Mouse (Mus musculus) embryonic facial prominence, embryonic 11.5 days (tissue): ENCODE results near the gene Rangrf. TPM values are rescaled to one million over a fixed set of nuclear protein-coding genes. Genes with fewer than 3 reads are reported as not detected.
"Not testable (repeated sequence)": the region's sequence is repeated elsewhere in the genome, so short reads cannot be mapped to it uniquely, and the experiment has no call there.

Experiments
- ATAC-seq: fragments of 200-750 bp; cut with Nextera tagmentation; replicated peaks from 2 replicates; pipeline ENCODE4 v1.8.0; 2017; ENCODE audit warnings: low read depth; ENCODE audit not compliant: insufficient number of reproducible peaks, low FRiP score, low TSS enrichment
- DNase-seq: peaks from one replicate; pipeline ENCODE4 v3.0.0-alpha.2; 2015; ENCODE audit warnings: low spot score
- H3K27ac ChIP-seq: fragments of 300-500 bp; sonication (generic); replicated peaks from 2 replicates; pipeline ENCODE4 v1.5.1; 2014; ENCODE audit warnings: mild to moderate bottlenecking, low read depth, low read length, control low read depth
- H3K27me3 ChIP-seq: fragments of 300-500 bp; sonication (generic); 2 replicates; pipeline ENCODE4 v1.6.1; 2014; ENCODE audit warnings: mild to moderate bottlenecking, low read length, moderate library complexity, mixed read lengths; ENCODE audit not compliant: control insufficient read depth, insufficient read depth
- H3K36me3 ChIP-seq: fragments of 300-500 bp; sonication (generic); replicated peaks from 2 replicates; pipeline ENCODE4 v1.6.1; 2014; ENCODE audit warnings: low read depth, mild to moderate bottlenecking, low read length, moderate library complexity, mixed read lengths; ENCODE audit not compliant: control insufficient read depth, insufficient read depth
- H3K4me1 ChIP-seq: fragments of 300-500 bp; sonication (generic); 2 replicates; pipeline ENCODE4 v1.6.1; 2014; ENCODE audit warnings: low read length, mixed read lengths; ENCODE audit not compliant: control insufficient read depth, insufficient read depth
- H3K4me2 ChIP-seq: fragments of 300-500 bp; sonication (generic); 2 replicates; pipeline ENCODE4 v1.6.1; 2014; ENCODE audit warnings: low read depth, mild to moderate bottlenecking, control low read depth, low read length, moderate library complexity
- H3K4me3 ChIP-seq: fragments of 300-500 bp; sonication (generic); 2 replicates; pipeline ENCODE4 v1.5.1; 2014; ENCODE audit warnings: low read depth, low read length, control low read depth
- H3K9ac ChIP-seq: fragments of 300-500 bp; sonication (generic); replicated peaks from 2 replicates; pipeline ENCODE4 v1.6.1; 2014; ENCODE audit warnings: mild to moderate bottlenecking, control low read depth, low read length
- H3K9me3 ChIP-seq: fragments of 300-500 bp; sonication (generic); replicated peaks from 2 replicates; pipeline ENCODE4 v1.6.1; 2016; ENCODE audit warnings: mild to moderate bottlenecking, low read length, inconsistent platforms, mixed read lengths; ENCODE audit not compliant: control insufficient read depth
- WGBS: fragments of 180-500 bp; shearing (Covaris S2); extraction: QIAGEN DNeasy Blood & Tissue Kit; methylation state at CpG from one replicate; pipeline ENCODE4 v1.1.7; 2014; 5-methylcytosine and 5-hydroxymethylcytosine counted together
- polyA plus RNA-seq: library from polyadenylated mRNA; unstranded; fragments of >200 nt; fragmentation: Nextera tagmentation; extraction: Ambion mirVana; gene quantifications from 2 replicates; pipeline ENCODE4 v1.2.1, GENCODE M21; 2014

Gene Rangrf
- polyA plus RNA-seq = 69.2 and 71.2 TPM in 2 replicates

DNA sequence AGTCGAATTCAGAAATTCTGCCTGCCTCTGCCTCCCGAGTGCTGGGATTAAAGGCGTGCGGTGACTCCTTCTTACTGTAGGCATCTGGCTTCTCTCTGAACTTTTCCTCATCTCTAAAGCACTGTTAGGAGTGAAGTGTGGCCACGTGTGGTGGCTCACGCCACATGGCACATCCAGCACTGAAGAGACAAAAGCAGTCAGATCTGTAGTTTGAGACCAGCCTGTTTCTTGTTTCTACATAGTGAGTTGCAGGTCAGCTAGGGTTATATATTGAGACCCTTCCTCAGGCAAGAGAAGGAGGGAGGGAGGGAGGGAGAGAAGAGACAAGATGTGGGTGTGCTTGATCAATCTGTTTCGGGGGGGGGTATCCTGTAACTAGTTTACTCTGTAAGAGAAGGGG is at the start of gene Rangrf:
Gene Rangrf, minus strand, starts transcription at position 101 of the 400 bp plus-strand sequence.
- Histone ChIP-seq H3K4me1 (no peaks in the 10 kb centered on the region), H3K36me3 (no peaks in the 10 kb centered on the region), H3K4me2 (peak within 1 kb of the TSS; percentile 68), H3K4me3 (peak within 1 kb of the TSS; percentile 42), H3K9ac (peak within 1 kb of the TSS; percentile 43), H3K27me3 (no peaks in the 10 kb centered on the region), H3K27ac (no peak within 1 kb of the TSS), H3K9me3 (no peaks in the 10 kb centered on the region)
- ATAC-seq (no peak), DNase-seq (no peak)
- WGBS = 82% methylated on average over 7 of the region's 7 CpGs

DNA sequence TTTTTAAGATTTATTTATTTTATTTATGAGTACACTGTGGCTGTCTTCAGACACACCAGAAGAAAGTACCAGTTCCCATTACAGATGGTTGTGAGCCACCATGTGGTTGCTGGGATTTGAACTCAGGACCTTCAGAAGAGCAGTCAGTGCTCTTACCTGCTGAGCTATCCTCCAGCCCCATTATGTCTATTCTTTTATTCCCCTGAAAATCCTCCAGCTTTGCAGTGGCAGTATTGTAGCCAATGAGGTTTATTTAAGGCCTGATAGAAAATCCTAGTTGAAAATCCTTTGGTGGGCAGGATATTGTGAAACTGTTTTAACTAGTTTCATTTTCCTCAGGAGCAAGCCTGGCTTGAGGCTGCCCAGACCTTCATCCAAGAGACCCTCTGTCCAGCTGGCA is 45.7 kb upstream of the Rangrf start:
- DNase-seq = no peak
- no peak overlapping the region for H3K4me2 ChIP-seq
- H3K9me3 ChIP-seq = no peaks in the 10 kb centered on the region
- no peak overlapping the region for H3K4me3 ChIP-seq
- no peak overlapping the region for H3K9ac ChIP-seq
- peaks cover 22% of the 10 kb centered on the region for H3K36me3 ChIP-seq
- H3K27me3 ChIP-seq = no peaks in the 10 kb centered on the region
- no peak overlapping the region for H3K27ac ChIP-seq
- no peak for ATAC-seq
- H3K4me1 ChIP-seq = no peaks in the 10 kb centered on the region

DNA sequence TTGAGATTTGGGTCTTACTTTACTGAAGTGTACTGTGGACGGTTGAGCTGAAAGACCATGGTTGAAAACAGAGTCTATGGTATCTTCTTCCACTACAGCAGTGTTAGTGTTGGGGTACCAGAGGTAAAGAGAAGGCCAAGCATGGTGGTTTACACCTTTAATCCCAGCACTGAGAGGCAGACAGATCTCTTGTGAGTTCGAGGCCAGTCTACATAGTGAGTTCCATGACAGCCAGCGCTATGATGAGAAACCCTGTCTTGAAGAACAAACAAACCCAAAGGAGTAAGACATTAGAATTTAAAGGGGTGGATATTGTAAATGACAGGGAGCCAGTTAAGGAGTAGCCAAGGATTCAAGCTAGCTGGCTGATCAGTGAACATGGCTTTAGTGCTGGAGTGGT is 41.8 kb upstream of the Rangrf start:
- H3K36me3 ChIP-seq = peaks cover under 1% of the 10 kb centered on the region; the same call in 1 of the 2 replicates
- peak overlapping the region; percentile 83 for H3K9ac ChIP-seq
- peak overlapping the region; percentile 74 for H3K4me2 ChIP-seq
- H3K9me3 ChIP-seq = no peaks in the 10 kb centered on the region
- no peaks in the 10 kb centered on the region for H3K4me1 ChIP-seq
- peak overlapping the region; percentile 83; the same call in 1 of the 2 replicates for H3K27ac ChIP-seq
- DNase-seq (no peak), ATAC-seq (no peak)
- no peaks in the 10 kb centered on the region for H3K27me3 ChIP-seq
- peak overlapping the region; percentile 60 for H3K4me3 ChIP-seq
- 57% methylated on average over 3 of the region's 3 CpGs for WGBS

DNA sequence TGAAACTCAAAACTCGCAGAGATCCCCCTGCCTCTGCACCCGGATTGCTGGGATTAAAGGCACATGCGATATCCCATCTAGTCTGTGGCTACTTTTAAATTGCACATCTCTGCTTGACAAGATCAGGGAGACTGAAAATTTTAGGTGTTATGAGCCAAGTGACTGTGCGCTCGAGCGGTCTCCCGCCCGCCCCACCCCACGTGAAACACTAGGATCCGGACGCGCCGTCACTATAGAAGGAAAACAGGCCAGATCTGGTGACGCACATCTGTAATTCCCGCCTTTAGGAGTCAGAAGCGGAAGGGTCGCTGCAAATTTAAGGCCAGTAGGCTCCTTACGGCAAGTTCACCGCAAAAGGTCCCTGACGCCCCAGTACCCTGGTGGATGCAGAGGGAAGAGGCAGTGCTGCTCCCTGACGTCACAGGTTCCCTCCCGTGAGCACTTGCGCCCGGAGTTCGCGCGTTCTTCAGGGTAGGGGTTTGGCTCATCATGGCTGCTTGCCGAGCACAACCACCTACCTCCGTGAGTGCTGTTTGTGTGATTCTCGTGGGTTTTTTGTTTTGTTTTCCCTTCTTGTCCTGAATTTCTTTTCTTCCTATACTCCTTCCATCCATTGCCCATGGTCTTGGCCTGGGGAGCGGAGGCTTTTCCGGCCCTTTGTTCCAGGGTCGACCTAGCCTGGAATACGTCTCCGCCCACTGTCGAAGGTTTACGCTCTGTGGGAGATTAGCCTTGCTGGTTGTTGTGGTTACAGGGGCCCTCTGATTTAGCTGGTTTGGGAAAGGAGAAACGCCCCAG is 40.9 kb upstream of the Rangrf start, which contains the start of gene Ctc1:
Gene Ctc1, plus strand, starts transcription at position 268 of the 798 bp plus-strand sequence.
- peak within 1 kb of the TSS; percentile 83 for H3K27ac ChIP-seq
- ATAC-seq (peak; percentile 95), DNase-seq (peak; percentile 96)
- H3K9ac ChIP-seq = peak within 1 kb of the TSS; percentile 83
- peak within 1 kb of the TSS; percentile 74 for H3K4me2 ChIP-seq
- H3K36me3 ChIP-seq = no peaks in the 10 kb centered on the region
- WGBS = 4% methylated on average over 38 of the region's 38 CpGs
- H3K4me3 ChIP-seq = peak within 1 kb of the TSS; percentile 60
- H3K27me3 ChIP-seq = no peaks in the 10 kb centered on the region
- no peaks in the 10 kb centered on the region; the same call in 1 of the 2 replicates for H3K4me1 ChIP-seq
- H3K9me3 ChIP-seq = no peaks in the 10 kb centered on the region

DNA sequence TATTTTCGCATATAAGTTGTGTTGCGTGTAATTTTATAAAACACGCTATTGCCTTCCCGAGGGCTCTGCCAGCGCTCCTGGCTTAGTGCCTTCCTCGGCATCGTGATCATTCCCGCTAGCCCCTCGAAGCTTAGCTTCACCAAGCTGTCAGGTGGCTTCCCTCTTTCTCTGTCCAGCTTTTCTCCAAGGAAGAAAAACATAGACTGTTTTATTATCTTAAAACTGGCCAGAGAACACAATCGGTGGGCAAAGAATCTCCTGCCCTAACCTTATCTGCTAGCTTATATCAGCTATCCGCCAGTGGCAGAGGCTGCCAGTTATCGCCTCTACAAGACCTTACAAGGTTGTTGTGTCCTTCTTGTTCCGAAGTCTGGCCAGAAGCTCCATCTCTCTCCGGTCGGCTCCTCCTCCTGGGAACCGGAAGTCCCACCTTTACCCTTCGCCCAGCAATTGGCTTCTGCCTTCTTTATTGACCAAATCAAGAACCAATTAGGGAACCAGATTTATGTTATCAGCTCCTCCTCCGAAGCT is 37.2 kb upstream of the Rangrf start:
- Histone ChIP-seq H3K4me1 (no peaks in the 10 kb centered on the region; the same call in 1 of the 2 replicates), H3K27ac (0 out of 2 replicates have a peak overlapping the region, but pooled peaks have one; percentile 5), H3K4me2 (peak overlapping the region; percentile 75), H3K36me3 (no peaks in the 10 kb centered on the region), H3K4me3 (peak overlapping the region; percentile 44), H3K27me3 (no peaks in the 10 kb centered on the region), H3K9ac (peak overlapping the region; percentile 67), H3K9me3 (no peaks in the 10 kb centered on the region)
- DNase-seq (peak; percentile 92), ATAC-seq (no peak; the same call in 1 of the 2 replicates)
- 2% methylated on average over 18 of the region's 18 CpGs for WGBS

DNA sequence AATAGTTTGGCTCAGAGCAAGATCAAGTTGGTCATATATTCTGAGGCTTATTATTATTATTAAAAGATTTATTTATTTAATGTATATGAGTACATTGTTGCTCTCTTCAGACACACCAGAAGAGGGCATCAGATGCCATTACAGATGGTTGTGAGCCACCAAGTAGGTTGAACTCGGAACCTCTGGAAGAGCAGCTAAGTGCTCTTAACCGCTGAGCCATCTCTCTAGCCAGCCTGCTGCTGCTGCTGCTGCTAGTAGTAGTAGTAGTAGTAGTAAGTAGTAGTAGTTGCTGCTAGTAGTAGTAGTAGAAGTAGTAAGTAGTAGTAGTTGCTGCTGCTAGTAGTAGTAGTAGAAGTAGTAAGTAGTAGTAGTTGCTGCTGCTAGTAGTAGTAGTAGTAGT is 36.5 kb upstream of the Rangrf start:
- not testable (repeated sequence) for H3K36me3 ChIP-seq, ATAC-seq, H3K27ac ChIP-seq, H3K9me3 ChIP-seq, DNase-seq, H3K9ac ChIP-seq, H3K27me3 ChIP-seq, H3K4me1 ChIP-seq
- Histone ChIP-seq H3K4me2 (peak overlapping the region; percentile 75), H3K4me3 (peak overlapping the region; percentile 44; the same call in 1 of the 2 replicates)
- WGBS = 80% methylated on average over 2 of the region's 2 CpGs

DNA sequence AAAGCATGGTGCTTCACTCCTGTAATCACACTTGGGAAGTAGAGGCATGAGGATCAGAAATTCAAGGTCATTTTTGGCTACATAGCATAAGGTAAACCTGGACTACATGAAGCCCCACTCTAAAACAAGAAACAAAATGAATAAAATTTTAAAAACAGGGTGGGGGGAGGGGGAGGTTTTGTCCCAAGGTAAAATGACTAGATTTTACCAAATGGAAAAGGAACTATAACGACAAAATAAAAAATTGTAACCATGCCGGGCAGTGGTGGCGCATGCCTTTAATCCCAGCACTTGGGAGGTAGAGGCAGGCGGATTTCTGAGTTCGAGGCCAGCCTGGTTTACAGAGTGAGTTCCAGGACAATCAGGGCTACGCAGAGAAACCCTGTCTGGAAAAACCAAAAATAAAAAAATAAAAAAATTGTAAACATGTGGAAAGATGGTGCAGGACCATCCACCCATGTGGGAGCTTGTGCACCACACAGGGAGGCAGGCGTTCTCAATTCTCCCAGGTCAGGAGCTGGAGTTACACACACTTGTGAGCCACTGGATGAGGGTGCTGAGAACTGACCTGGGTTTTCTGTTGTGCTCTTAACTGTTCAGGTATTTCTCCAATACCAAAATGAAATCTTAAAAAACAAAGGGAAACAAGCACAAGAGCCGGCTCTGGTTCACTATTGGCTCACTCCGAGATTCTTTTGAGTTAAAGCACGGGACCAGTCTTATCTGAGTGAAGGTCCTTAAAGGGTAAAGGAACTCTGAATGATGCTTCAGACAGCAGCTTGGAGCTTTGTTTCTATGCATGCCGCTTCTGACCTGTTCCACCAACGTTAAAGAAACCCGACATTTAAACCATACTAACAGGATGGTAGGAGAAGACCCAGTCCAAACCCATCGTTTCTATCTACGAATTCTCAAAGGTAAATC is 35.7 kb upstream of the Rangrf start:
- WGBS = 90% methylated on average over 15 of the region's 15 CpGs

More for the DNA sequence above, 35.7 kb upstream of the Rangrf start:
- H3K36me3 ChIP-seq = no peaks in the 10 kb centered on the region
- H3K4me3 ChIP-seq = no peak overlapping the region
- H3K9me3 ChIP-seq = no peaks in the 10 kb centered on the region
- no peak overlapping the region for H3K4me2 ChIP-seq
- DNase-seq (no peak), ATAC-seq (no peak)
- no peaks in the 10 kb centered on the region; the same call in 1 of the 2 replicates for H3K4me1 ChIP-seq
- no peak overlapping the region for H3K9ac ChIP-seq
- no peak overlapping the region for H3K27ac ChIP-seq
- H3K27me3 ChIP-seq = no peaks in the 10 kb centered on the region
